ENCODE assay signal across 24 mouse cellular contexts in genomic region chr16:49532071-49532686, GRCm38 (mm10).
DNase-seq lines count a peak whose midpoint lies in the region; ATAC-seq lines count a peak whose summit lies in the region.
"Had no signal": no experiment of that assay in that cellular context is flagged by ENCODE, and none has a peak within 500 bp of the region (broad histone marks: within the 10 kb centered on the region; RNA-seq: fewer than 3 reads in every experiment).

No protein-coding gene starts in this region.

- no peaks in the 10 kb centered on the region for H3K36me3 ChIP-seq in forebrain, embryonic 11.5 days (ENCODE audit: control insufficient read depth, insufficient read depth, low read length)
- H3K36me3 ChIP-seq in forebrain, embryonic 15.5 days: no peaks in the 10 kb centered on the region
- no peaks in the 10 kb centered on the region for H3K36me3 ChIP-seq in kidney, embryonic 14.5 days (ENCODE audit: control insufficient read depth, insufficient read depth, low read length)
- H3K36me3 ChIP-seq in midbrain, embryonic 12.5 days: no peaks in the 10 kb centered on the region
- H3K36me3 ChIP-seq in midbrain, embryonic 10.5 days: no peaks in the 10 kb centered on the region
- H3K36me3 ChIP-seq in hindbrain, embryonic 12.5 days: no peaks in the 10 kb centered on the region
- H3K36me3 ChIP-seq: heart, embryonic 15.5 days; liver, embryonic 15.5 days; neural tube, embryonic 13.5 days had no signal

- no peak overlapping the region for H3K9ac ChIP-seq in forebrain, embryonic 11.5 days (ENCODE audit: low read length)
- no peak overlapping the region for H3K9ac ChIP-seq in forebrain, embryonic 15.5 days (replicated peaks)
- no peak overlapping the region for H3K9ac ChIP-seq in kidney, embryonic 14.5 days (ENCODE audit: low read depth, low read length)
- H3K9ac ChIP-seq in midbrain, embryonic 12.5 days (replicated peaks): no peak overlapping the region
- H3K9ac ChIP-seq in hindbrain, embryonic 12.5 days: no peak overlapping the region
- H3K9ac ChIP-seq: forebrain, postnatal 0 days; heart, embryonic 15.5 days; liver, embryonic 15.5 days; neural tube, embryonic 13.5 days had no signal

- peak; percentile 36 for ATAC-seq in forebrain, embryonic 11.5 days (replicated peaks; ENCODE audit: low FRiP score)
- no peak for ATAC-seq in forebrain, embryonic 15.5 days (replicated peaks)
- ATAC-seq in kidney, embryonic 14.5 days (ENCODE audit: low FRiP score, low TSS enrichment): peak; percentile 46; the same call in 1 of the 2 replicates
- ATAC-seq in midbrain, embryonic 12.5 days (ENCODE audit: low FRiP score, low read depth): peak; percentile 67
- peak; percentile 82 for ATAC-seq in hindbrain, embryonic 12.5 days (ENCODE audit: low FRiP score)
- ATAC-seq: forebrain, postnatal 0 days; intestine, embryonic 16.5 days had no signal

- H3K4me2 ChIP-seq in forebrain, embryonic 11.5 days (ENCODE audit: low read depth, low read length, severe bottlenecking): no peak overlapping the region
- no peak overlapping the region for H3K4me2 ChIP-seq in forebrain, embryonic 15.5 days (replicated peaks)
- H3K4me2 ChIP-seq in kidney, embryonic 14.5 days (replicated peaks; ENCODE audit: low read depth, low read length): no peak overlapping the region
- no peak overlapping the region for H3K4me2 ChIP-seq in midbrain, embryonic 12.5 days (replicated peaks)
- H3K4me2 ChIP-seq in hindbrain, embryonic 12.5 days (replicated peaks): no peak overlapping the region
- H3K4me2 ChIP-seq: heart, embryonic 15.5 days; liver, embryonic 15.5 days; neural tube, embryonic 13.5 days had no signal

- H3K4me3 ChIP-seq in forebrain, embryonic 11.5 days (ENCODE audit: low read depth, low read length): no peak overlapping the region
- no peak overlapping the region for H3K4me3 ChIP-seq in forebrain, embryonic 15.5 days
- no peak overlapping the region for H3K4me3 ChIP-seq in kidney, embryonic 14.5 days (ENCODE audit: low read length)
- no peak overlapping the region for H3K4me3 ChIP-seq in midbrain, embryonic 12.5 days
- H3K4me3 ChIP-seq in midbrain, embryonic 10.5 days: no peak overlapping the region
- no peak overlapping the region for H3K4me3 ChIP-seq in hindbrain, embryonic 12.5 days
- H3K4me3 ChIP-seq: heart, embryonic 15.5 days; left cerebral cortex, adult 2 months; liver, embryonic 15.5 days; neural tube, embryonic 13.5 days had no signal

- H3K4me1 ChIP-seq in forebrain, embryonic 11.5 days (replicated peaks; ENCODE audit: control insufficient read depth, insufficient read depth, low read length): no peaks in the 10 kb centered on the region
- H3K4me1 ChIP-seq in forebrain, embryonic 15.5 days: no peaks in the 10 kb centered on the region
- no peaks in the 10 kb centered on the region for H3K4me1 ChIP-seq in kidney, embryonic 14.5 days (ENCODE audit: control insufficient read depth, insufficient read depth, low read length)
- no peaks in the 10 kb centered on the region for H3K4me1 ChIP-seq in midbrain, embryonic 12.5 days
- no peaks in the 10 kb centered on the region for H3K4me1 ChIP-seq in midbrain, embryonic 10.5 days
- H3K4me1 ChIP-seq in hindbrain, embryonic 12.5 days: peaks cover 5% of the 10 kb centered on the region; the same call in 1 of the 2 replicates
- H3K4me1 ChIP-seq: liver, embryonic 15.5 days had no signal

- no peak overlapping the region for H3K27ac ChIP-seq in forebrain, embryonic 11.5 days (ENCODE audit: low read depth, low read length)
- H3K27ac ChIP-seq in forebrain, embryonic 15.5 days (replicated peaks): no peak overlapping the region
- H3K27ac ChIP-seq in kidney, embryonic 14.5 days (ENCODE audit: low read depth, low read length): no peak overlapping the region
- no peak overlapping the region for H3K27ac ChIP-seq in midbrain, embryonic 12.5 days (replicated peaks)
- no peak overlapping the region for H3K27ac ChIP-seq in midbrain, embryonic 10.5 days (replicated peaks)
- H3K27ac ChIP-seq in hindbrain, embryonic 12.5 days: no peak overlapping the region
- H3K27ac ChIP-seq: heart, embryonic 15.5 days; left cerebral cortex, adult 2 months; liver, embryonic 15.5 days; neural tube, embryonic 13.5 days had no signal

- 77% methylated on average over 7 of the region's 7 CpGs for WGBS in forebrain, embryonic 11.5 days
- WGBS in forebrain, embryonic 15.5 days: 84% methylated on average over 7 of the region's 7 CpGs
- WGBS in kidney, embryonic 14.5 days: 80% methylated on average over 7 of the region's 7 CpGs
- 79% methylated on average over 7 of the region's 7 CpGs for WGBS in midbrain, embryonic 12.5 days
- 81% methylated on average over 7 of the region's 7 CpGs for WGBS in midbrain, embryonic 10.5 days
- WGBS in hindbrain, embryonic 12.5 days: 63% methylated on average over 7 of the region's 7 CpGs

- H3K27me3 ChIP-seq in forebrain, embryonic 11.5 days (ENCODE audit: control insufficient read depth, insufficient read depth, low read length): no peaks in the 10 kb centered on the region
- H3K27me3 ChIP-seq in forebrain, embryonic 15.5 days: no peaks in the 10 kb centered on the region
- no peaks in the 10 kb centered on the region for H3K27me3 ChIP-seq in kidney, embryonic 14.5 days (ENCODE audit: control insufficient read depth, insufficient read depth, low read length)
- no peaks in the 10 kb centered on the region for H3K27me3 ChIP-seq in midbrain, embryonic 12.5 days
- no peaks in the 10 kb centered on the region for H3K27me3 ChIP-seq in midbrain, embryonic 10.5 days (ENCODE audit: low read depth, poor library complexity, severe bottlenecking)
- no peaks in the 10 kb centered on the region for H3K27me3 ChIP-seq in hindbrain, embryonic 12.5 days
- H3K27me3 ChIP-seq: heart, embryonic 15.5 days; liver, embryonic 15.5 days; neural tube, embryonic 13.5 days had no signal

- DNase-seq in forebrain, embryonic 11.5 days (ENCODE audit: low spot score): no peak
- DNase-seq in kidney, adult 8-10 months: no peak
- no peak for DNase-seq in midbrain, embryonic 10.5 days (ENCODE audit: low spot score)
- DNase-seq in right cerebral cortex, postnatal 36 days (ENCODE audit: low spot score in 2 of 2): no peak
- DNase-seq: adrenal gland, postnatal 10 days; cerebellum, adult 2 months; cerebellum, postnatal 25 days; forebrain, postnatal 0 days; gastrocnemius, postnatal 36 days; heart, postnatal 36 days; kidney, postnatal 10 days; lung, postnatal 10 days; right cerebral cortex, postnatal 4 days; thymus, adult 2 months; thymus, postnatal 4 days had no signal

- no peaks in the 10 kb centered on the region for H3K9me3 ChIP-seq in forebrain, embryonic 11.5 days (ENCODE audit: control insufficient read depth, low read length)
- H3K9me3 ChIP-seq in forebrain, embryonic 15.5 days: no peaks in the 10 kb centered on the region
- H3K9me3 ChIP-seq in kidney, embryonic 14.5 days (ENCODE audit: control insufficient read depth, low read length): no peaks in the 10 kb centered on the region
- no peaks in the 10 kb centered on the region for H3K9me3 ChIP-seq in midbrain, embryonic 12.5 days
- H3K9me3 ChIP-seq in midbrain, embryonic 10.5 days (replicated peaks): no peaks in the 10 kb centered on the region
- H3K9me3 ChIP-seq in hindbrain, embryonic 12.5 days (replicated peaks): no peaks in the 10 kb centered on the region
- H3K9me3 ChIP-seq: heart, embryonic 15.5 days; liver, embryonic 15.5 days; neural tube, embryonic 13.5 days had no signal
